Mouse (Mus musculus): ENCODE data around the gene Ptgs1. TPM values are rescaled to one million over a fixed set of nuclear protein-coding genes. Genes with fewer than 3 reads are reported as not detected.
A peak's percentile ranks its signal among the peaks of the same experiment; 100 is the strongest.

Ptgs1 gene
- polyA plus RNA-seq, 1 experiment from 2014 or later = 36.2 TPM

DNA sequence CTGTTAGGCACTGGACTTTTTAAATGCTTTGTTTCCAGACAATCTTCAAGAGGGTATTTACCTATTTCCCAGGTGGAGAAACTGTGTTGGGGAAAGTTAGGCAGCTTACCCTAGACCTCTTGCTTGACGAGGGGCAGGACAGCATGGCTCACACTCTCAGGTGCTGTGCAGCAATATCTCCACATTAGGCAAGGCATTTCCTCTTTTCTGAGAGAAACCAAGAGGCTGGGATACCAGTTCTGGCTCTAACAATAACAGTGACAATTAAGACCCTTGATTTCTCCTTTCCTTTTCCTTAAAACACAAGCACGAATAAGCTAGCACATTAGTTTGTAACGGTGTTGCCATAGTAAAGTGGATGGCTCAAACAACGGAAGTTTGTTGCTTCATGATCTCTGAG lies 40.9 kb downstream of the Ptgs1 start:
- WGBS = 81% methylated on average over 4 of the region's 4 CpGs
- Histone ChIP-seq H3K9me3 (ENCODE audit: control insufficient read depth, low read length) (no peaks in the 10 kb centered on the region), H3K27me3 (ENCODE audit: control insufficient read depth, insufficient read depth, low read length) (no peaks in the 10 kb centered on the region), H3K27ac (replicated peaks) (no peak overlapping the region), H3K4me3 (ENCODE audit: low read depth, low read length) (no peak overlapping the region), H3K4me1 (replicated peaks; ENCODE audit: control insufficient read depth, insufficient read depth) (no peaks in the 10 kb centered on the region), H3K4me2 (replicated peaks; ENCODE audit: low read depth) (no peak overlapping the region), H3K9ac (ENCODE audit: low read length) (no peak overlapping the region), H3K36me3 (ENCODE audit: control insufficient read depth, insufficient read depth, low read length) (no peaks in the 10 kb centered on the region)
- no peak for ATAC-seq (ENCODE audit: low FRiP score, low TSS enrichment)
- no peak for DNase-seq (ENCODE audit: low spot score)
- TF ChIP-seq CTCF (IDR thresholded peaks at IDR 0.05; ENCODE audit: low read depth) (no peak), EP300 (optimal IDR thresholded peaks at IDR 0.05) (no peak)

DNA sequence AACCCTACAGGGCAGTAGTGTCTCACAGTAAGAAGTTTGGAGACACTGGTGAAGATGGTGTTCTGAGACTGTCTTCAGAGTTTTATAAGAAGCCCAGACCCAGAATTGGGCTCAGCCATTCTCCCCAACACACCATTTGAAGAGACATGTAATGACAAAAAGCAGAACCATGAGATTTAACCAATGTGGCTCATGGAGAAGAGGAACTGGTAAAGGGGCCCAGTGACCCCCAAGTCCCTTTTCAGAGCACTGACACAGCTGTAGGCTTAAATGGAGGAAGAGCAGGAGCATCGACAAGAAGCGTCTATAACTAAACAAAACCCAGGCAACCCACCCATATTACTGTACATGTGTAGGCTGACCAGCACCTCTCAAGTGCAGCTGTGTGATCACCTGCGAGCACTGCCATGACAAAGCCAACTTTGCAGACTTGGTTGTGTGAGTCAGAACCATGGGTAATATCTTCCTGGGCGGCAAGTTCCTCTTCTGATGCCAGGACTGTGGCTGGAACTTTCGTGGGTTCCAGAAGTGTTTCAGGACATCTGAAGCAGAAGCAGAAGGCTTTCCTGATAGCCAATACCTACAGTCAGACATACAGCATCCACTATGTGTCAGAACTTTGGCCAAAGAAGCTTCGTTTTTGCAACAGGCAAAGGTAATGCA lies 42.2 kb downstream of the Ptgs1 start:
- WGBS = 79% methylated on average over 6 of the region's 6 CpGs
- Histone ChIP-seq H3K4me3 (ENCODE audit: low read depth, low read length) (no peak overlapping the region), H3K9me3 (ENCODE audit: control insufficient read depth, low read length) (no peaks in the 10 kb centered on the region), H3K27ac (replicated peaks) (no peak overlapping the region), H3K36me3 (ENCODE audit: control insufficient read depth, insufficient read depth, low read length) (no peaks in the 10 kb centered on the region), H3K4me2 (replicated peaks; ENCODE audit: low read depth) (no peak overlapping the region), H3K27me3 (ENCODE audit: control insufficient read depth, insufficient read depth, low read length) (no peaks in the 10 kb centered on the region), H3K9ac (ENCODE audit: low read length) (no peak overlapping the region), H3K4me1 (replicated peaks; ENCODE audit: control insufficient read depth, insufficient read depth) (no peaks in the 10 kb centered on the region)
- DNase-seq (ENCODE audit: low spot score) = no peak
- TF ChIP-seq CTCF (IDR thresholded peaks at IDR 0.05; ENCODE audit: low read depth) = no peak
- no peak for TF ChIP-seq EP300 (optimal IDR thresholded peaks at IDR 0.05)
- no peak for ATAC-seq (ENCODE audit: low FRiP score, low TSS enrichment)

DNA sequence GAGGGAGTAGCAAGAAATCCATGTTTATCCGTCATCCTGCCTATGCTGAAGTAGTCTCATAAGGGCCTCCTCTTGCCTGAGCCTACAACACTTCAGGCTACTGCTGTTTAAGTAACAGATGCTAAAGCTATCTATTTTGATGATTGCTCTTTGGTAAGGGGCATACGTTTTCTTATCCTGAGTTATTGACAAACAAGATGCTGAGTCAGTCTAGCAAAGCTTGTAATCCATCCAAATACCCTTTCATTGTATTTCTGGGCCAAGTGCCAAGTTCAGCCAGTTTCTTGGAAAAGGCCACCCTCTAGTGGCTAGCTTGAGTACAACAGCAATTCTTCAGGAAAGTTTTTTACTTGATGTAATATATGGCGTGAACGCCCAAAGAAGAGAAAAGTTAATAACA lies 46.2 kb downstream of the Ptgs1 start:
- no peak overlapping the region for H3K27ac ChIP-seq (replicated peaks)
- no peak overlapping the region for H3K4me3 ChIP-seq (ENCODE audit: low read depth, low read length)
- H3K9me3 ChIP-seq (ENCODE audit: control insufficient read depth, low read length) = no peaks in the 10 kb centered on the region
- DNase-seq (ENCODE audit: low spot score) = peak; percentile 52
- TF ChIP-seq CTCF (IDR thresholded peaks at IDR 0.05; ENCODE audit: low read depth) (peak; percentile 94), EP300 (optimal IDR thresholded peaks at IDR 0.05) (no peak)
- no peaks in the 10 kb centered on the region for H3K4me1 ChIP-seq (replicated peaks; ENCODE audit: control insufficient read depth, insufficient read depth)
- ATAC-seq (ENCODE audit: low FRiP score, low TSS enrichment) = no peak
- H3K27me3 ChIP-seq (ENCODE audit: control insufficient read depth, insufficient read depth, low read length) = no peaks in the 10 kb centered on the region
- no peaks in the 10 kb centered on the region for H3K36me3 ChIP-seq (ENCODE audit: control insufficient read depth, insufficient read depth, low read length)
- 27% methylated on average over 4 of the region's 4 CpGs for WGBS
- H3K4me2 ChIP-seq (replicated peaks; ENCODE audit: low read depth) = no peak overlapping the region
- no peak overlapping the region for H3K9ac ChIP-seq (ENCODE audit: low read length)

DNA sequence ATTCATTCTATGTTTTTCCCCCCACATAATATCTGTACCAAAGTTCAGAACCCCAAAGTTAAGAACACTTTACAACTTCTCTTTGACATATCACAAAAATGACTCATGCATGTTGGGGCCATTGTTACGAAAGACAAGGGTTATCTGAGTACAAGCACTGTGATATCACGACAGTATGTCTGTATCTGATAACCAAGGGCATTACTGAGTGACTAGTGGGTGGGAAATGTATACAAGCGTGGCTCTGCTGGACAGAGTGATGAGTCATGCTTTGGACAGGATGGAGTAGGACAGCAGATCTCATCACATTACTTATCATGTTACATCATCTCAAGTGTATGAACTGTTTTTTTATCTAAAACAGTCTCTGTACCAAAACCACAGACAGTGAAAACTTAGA lies 48.5 kb downstream of the Ptgs1 start:
- TF ChIP-seq CTCF (IDR thresholded peaks at IDR 0.05; ENCODE audit: low read depth) (no peak), EP300 (optimal IDR thresholded peaks at IDR 0.05) (no peak)
- 35% methylated on average over 3 of the region's 3 CpGs for WGBS
- Histone ChIP-seq H3K27me3 (ENCODE audit: control insufficient read depth, insufficient read depth, low read length) (no peaks in the 10 kb centered on the region), H3K36me3 (ENCODE audit: control insufficient read depth, insufficient read depth, low read length) (no peaks in the 10 kb centered on the region), H3K4me3 (ENCODE audit: low read depth, low read length) (no peak overlapping the region), H3K9ac (ENCODE audit: low read length) (no peak overlapping the region), H3K4me1 (replicated peaks; ENCODE audit: control insufficient read depth, insufficient read depth) (no peaks in the 10 kb centered on the region), H3K27ac (replicated peaks) (no peak overlapping the region), H3K9me3 (ENCODE audit: control insufficient read depth, low read length) (no peaks in the 10 kb centered on the region), H3K4me2 (replicated peaks; ENCODE audit: low read depth) (no peak overlapping the region)
- ATAC-seq (ENCODE audit: low FRiP score, low TSS enrichment) = no peak
- no peak for DNase-seq (ENCODE audit: low spot score)

DNA sequence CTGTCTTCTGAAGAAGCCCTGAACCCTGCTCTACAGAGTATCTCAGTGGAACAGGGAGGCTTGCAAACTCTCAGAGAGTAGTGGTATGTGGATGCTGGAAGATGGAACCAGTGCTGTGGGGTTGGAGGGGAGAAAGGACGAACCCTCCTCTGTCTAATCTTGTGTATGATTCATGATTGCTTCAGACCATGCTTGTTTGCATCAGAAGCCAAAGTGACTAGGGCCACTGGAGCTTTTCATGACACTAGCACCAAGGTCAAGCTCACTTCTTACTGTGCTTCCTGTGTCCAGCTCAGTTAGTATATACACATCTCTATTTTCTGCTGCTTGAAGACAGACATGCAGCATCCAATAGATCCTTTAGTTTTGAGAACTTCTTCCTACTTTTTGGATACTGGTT lies 50.9 kb downstream of the Ptgs1 start:
- H3K36me3 ChIP-seq (ENCODE audit: control insufficient read depth, insufficient read depth, low read length) = no peaks in the 10 kb centered on the region
- no peak for TF ChIP-seq CTCF (IDR thresholded peaks at IDR 0.05; ENCODE audit: low read depth)
- H3K4me3 ChIP-seq (ENCODE audit: low read depth, low read length) = no peak overlapping the region
- no peaks in the 10 kb centered on the region for H3K4me1 ChIP-seq (replicated peaks; ENCODE audit: control insufficient read depth, insufficient read depth)
- no peak for DNase-seq (ENCODE audit: low spot score)
- no peak overlapping the region for H3K9ac ChIP-seq (ENCODE audit: low read length)
- no peak overlapping the region for H3K4me2 ChIP-seq (replicated peaks; ENCODE audit: low read depth)
- no peaks in the 10 kb centered on the region for H3K9me3 ChIP-seq (ENCODE audit: control insufficient read depth, low read length)
- 46% methylated on average over 1 of the region's 1 CpGs for WGBS
- no peaks in the 10 kb centered on the region for H3K27me3 ChIP-seq (ENCODE audit: control insufficient read depth, insufficient read depth, low read length)
- no peak for ATAC-seq (ENCODE audit: low FRiP score, low TSS enrichment)
- no peak overlapping the region for H3K27ac ChIP-seq (replicated peaks)

DNA sequence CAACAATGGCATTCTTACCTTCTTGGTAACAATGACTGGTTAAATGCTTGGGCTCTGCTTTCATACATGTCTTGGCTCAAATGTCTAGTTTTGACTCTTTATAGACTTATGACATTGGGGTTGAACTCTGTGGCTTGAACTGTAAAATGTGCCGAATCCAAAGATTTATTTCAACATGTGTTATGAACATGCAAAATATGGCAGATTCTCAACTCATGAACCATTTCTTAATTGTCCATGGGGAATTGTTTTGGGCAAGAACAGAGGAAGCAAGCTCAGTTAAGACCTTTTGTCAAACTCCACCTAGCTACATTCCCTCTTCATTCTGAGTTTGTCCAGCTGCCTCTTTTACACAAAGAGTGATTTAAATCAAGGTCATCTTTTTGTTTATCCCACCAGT lies 52.1 kb downstream of the Ptgs1 start:
- no peak for DNase-seq (ENCODE audit: low spot score)
- WGBS = 64% methylated on average over 1 of the region's 1 CpGs

More for the DNA sequence above, 52.1 kb downstream of the Ptgs1 start:
- no peaks in the 10 kb centered on the region for H3K27me3 ChIP-seq (ENCODE audit: control insufficient read depth, insufficient read depth, low read length)
- no peak overlapping the region for H3K27ac ChIP-seq (replicated peaks)
- no peak for TF ChIP-seq EP300 (optimal IDR thresholded peaks at IDR 0.05)
- TF ChIP-seq CTCF (IDR thresholded peaks at IDR 0.05; ENCODE audit: low read depth) = no peak
- no peak for ATAC-seq (ENCODE audit: low FRiP score, low TSS enrichment)
- H3K4me3 ChIP-seq (ENCODE audit: low read depth, low read length) = no peak overlapping the region
- no peaks in the 10 kb centered on the region for H3K9me3 ChIP-seq (ENCODE audit: control insufficient read depth, low read length)
- H3K4me1 ChIP-seq (replicated peaks; ENCODE audit: control insufficient read depth, insufficient read depth) = no peaks in the 10 kb centered on the region
- no peak overlapping the region for H3K4me2 ChIP-seq (replicated peaks; ENCODE audit: low read depth)
- H3K36me3 ChIP-seq (ENCODE audit: control insufficient read depth, insufficient read depth, low read length) = no peaks in the 10 kb centered on the region
- H3K9ac ChIP-seq (ENCODE audit: low read length) = no peak overlapping the region

Other genes with a start within 250 kb of the Ptgs1 start
- gene Ndufa8, start 181.0 kb upstream of the Ptgs1 start, polyA plus RNA-seq (2015; fragmentation: Nextera tagmentation; extraction: Ambion mirVana) = 237 and 242 TPM in 2 replicates
- not detected in 2 replicates for gene Morn5, start 181.0 kb upstream of the Ptgs1 start, polyA plus RNA-seq (2015; fragmentation: Nextera tagmentation; extraction: Ambion mirVana)
- gene Lhx6, start 125.0 kb upstream of the Ptgs1 start, polyA plus RNA-seq (2015; fragmentation: Nextera tagmentation; extraction: Ambion mirVana) = 0.41 and 0.79 TPM in 2 replicates
- 19.2 and 21.0 TPM in 2 replicates for gene Mrrf, start 94.0 kb upstream of the Ptgs1 start, polyA plus RNA-seq (2015; fragmentation: Nextera tagmentation; extraction: Ambion mirVana)
- gene Rbm18, start 93.7 kb upstream of the Ptgs1 start, polyA plus RNA-seq (2015; fragmentation: Nextera tagmentation; extraction: Ambion mirVana) = 33.7 and 34.0 TPM in 2 replicates
- 0.01 TPM in 1 of 2 replicates, not detected in the other for gene Olfr338, start 143.1 kb downstream of the Ptgs1 start, polyA plus RNA-seq (2015; fragmentation: Nextera tagmentation; extraction: Ambion mirVana)
- not detected in 2 replicates for gene Olfr339, start 188.5 kb downstream of the Ptgs1 start, polyA plus RNA-seq (2015; fragmentation: Nextera tagmentation; extraction: Ambion mirVana)
- gene Olfr340, start 222.2 kb downstream of the Ptgs1 start, polyA plus RNA-seq (2015; fragmentation: Nextera tagmentation; extraction: Ambion mirVana) = not detected in 2 replicates

Data from stomach, postnatal 0 days (tissue).